21 mouse cellular contexts compared by ENCODE assay signal in the genomic region with DNA sequence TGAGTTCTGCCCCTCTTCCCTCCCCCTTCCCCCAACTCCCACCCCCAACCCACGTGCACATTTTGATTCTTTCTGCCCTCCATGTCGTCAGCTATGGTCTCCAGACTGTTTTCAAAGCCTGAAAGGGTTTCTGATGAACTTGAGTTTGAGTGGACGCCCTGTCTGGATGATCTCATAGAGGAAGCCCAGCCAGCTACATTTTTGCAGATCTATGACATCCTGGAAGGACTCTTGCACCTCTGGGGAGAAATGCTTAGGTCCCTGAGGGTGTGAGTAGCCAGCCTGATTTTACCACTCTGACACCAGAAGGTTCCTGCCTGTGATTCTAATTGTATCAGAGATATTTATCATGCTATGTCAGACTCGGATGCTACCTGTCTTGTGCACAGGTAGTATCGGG.
DNase-seq lines count a peak whose midpoint lies in the region; ATAC-seq and TF ChIP-seq lines count a peak whose summit lies in the region.
"Had no signal": no experiment of that assay in that cellular context is flagged by ENCODE, and none has a peak within 500 bp of the region (broad histone marks: within the 10 kb centered on the region; RNA-seq: fewer than 3 reads in every experiment).

No protein-coding gene starts in this region.

- no peak for ATAC-seq in heart, embryonic 12.5 days (ENCODE audit: insufficient number of reproducible peaks, low FRiP score)
- ATAC-seq: CD4-positive, CD25-positive, alpha-beta regulatory T cell, adult 4 months; forebrain, embryonic 15.5 days; intestine, postnatal 0 days had no signal

- no peaks in the 10 kb centered on the region for H3K27me3 ChIP-seq in heart, embryonic 12.5 days (replicated peaks)
- H3K27me3 ChIP-seq: embryonic facial prominence, embryonic 13.5 days; forebrain, embryonic 15.5 days; hindbrain, embryonic 12.5 days; hindbrain, embryonic 15.5 days had no signal

- H3K4me3 ChIP-seq in gastrocnemius, adult 2 months = no peak overlapping the region
- H3K4me3 ChIP-seq in heart, embryonic 12.5 days = no peak overlapping the region
- H3K4me3 ChIP-seq: embryonic facial prominence, embryonic 10.5 days; embryonic facial prominence, embryonic 13.5 days; erythroblast, embryonic 14.5 days; forebrain, embryonic 12.5 days; forebrain, embryonic 15.5 days; heart, embryonic 10.5 days; hindbrain, embryonic 12.5 days; hindbrain, embryonic 15.5 days had no signal

- H3K9ac ChIP-seq in heart, embryonic 12.5 days = no peak overlapping the region
- H3K9ac ChIP-seq: embryonic facial prominence, embryonic 13.5 days; forebrain, embryonic 12.5 days; forebrain, embryonic 15.5 days; hindbrain, embryonic 12.5 days; hindbrain, embryonic 15.5 days had no signal

- H3K9me3 ChIP-seq in heart, embryonic 12.5 days (replicated peaks) = no peaks in the 10 kb centered on the region
- H3K9me3 ChIP-seq: embryonic facial prominence, embryonic 10.5 days; embryonic facial prominence, embryonic 13.5 days; forebrain, embryonic 12.5 days; forebrain, embryonic 15.5 days; heart, embryonic 10.5 days; hindbrain, embryonic 12.5 days; hindbrain, embryonic 15.5 days had no signal

- no peak overlapping the region for H3K27ac ChIP-seq in gastrocnemius, adult 2 months
- no peak overlapping the region for H3K27ac ChIP-seq in heart, embryonic 12.5 days (ENCODE audit: poor library complexity, severe bottlenecking)
- H3K27ac ChIP-seq: embryonic facial prominence, embryonic 10.5 days; embryonic facial prominence, embryonic 13.5 days; forebrain, embryonic 12.5 days; forebrain, embryonic 15.5 days; heart, embryonic 10.5 days; hindbrain, embryonic 12.5 days; hindbrain, embryonic 15.5 days had no signal

- WGBS in heart, embryonic 12.5 days = 56% methylated on average over 5 of the region's 5 CpGs

- intact Hi-C loops in gastrocnemius, adult 2 months (cut with DNase I) = loop anchor here (5.0 kb wide), 1 partner anchor 357 kb away; no protein-coding TSS in a partner anchor

- TF ChIP-seq CTCF in gastrocnemius, adult 2 months (IDR thresholded peaks at IDR 0.05) = no peak

- DNase-seq in gastrocnemius, adult 2 months = peak; percentile 40
- DNase-seq in gastrocnemius, postnatal 10 days = no peak
- peak; percentile 51 for DNase-seq in heart, postnatal 4 days
- DNase-seq in skeletal muscle tissue, adult 2 months (ENCODE audit: low read depth, low spot score) = peak; percentile 38
- no peak for DNase-seq in frontal cortex, adult 2 months (ENCODE audit: extremely low spot score in 1 of 2, low spot score in 1 of 2)
- DNase-seq: adrenal gland, adult 2 months; adrenal gland, postnatal 14 days; embryo, embryonic 11 days; gastrocnemius, postnatal 36 days; kidney, adult 2 months had no signal

- no peaks in the 10 kb centered on the region for H3K36me3 ChIP-seq in heart, embryonic 12.5 days
- H3K36me3 ChIP-seq: embryonic facial prominence, embryonic 10.5 days; embryonic facial prominence, embryonic 13.5 days; forebrain, embryonic 12.5 days; forebrain, embryonic 15.5 days; heart, embryonic 10.5 days; hindbrain, embryonic 12.5 days; hindbrain, embryonic 15.5 days had no signal

- H3K4me1 ChIP-seq in heart, embryonic 12.5 days (replicated peaks) = peaks cover 37% of the 10 kb centered on the region

- no peak overlapping the region for H3K4me2 ChIP-seq in heart, embryonic 12.5 days
- H3K4me2 ChIP-seq: embryonic facial prominence, embryonic 13.5 days; forebrain, embryonic 12.5 days; forebrain, embryonic 15.5 days; hindbrain, embryonic 12.5 days; hindbrain, embryonic 15.5 days had no signal

Comparison
In these comparisons a context has a peak if more than half of its experiments do, and no peak if none do; other contexts are left out.
1. DNase-seq: peak in gastrocnemius, adult 2 months (single experiment), heart, postnatal 4 days (single experiment) and skeletal muscle tissue, adult 2 months (single experiment); none in gastrocnemius, postnatal 10 days (single experiment) and frontal cortex, adult 2 months (0 of 2).